Mouse (Mus musculus): ENCODE results near the gene Atxn2l.

Atxn2l gene

DNA sequence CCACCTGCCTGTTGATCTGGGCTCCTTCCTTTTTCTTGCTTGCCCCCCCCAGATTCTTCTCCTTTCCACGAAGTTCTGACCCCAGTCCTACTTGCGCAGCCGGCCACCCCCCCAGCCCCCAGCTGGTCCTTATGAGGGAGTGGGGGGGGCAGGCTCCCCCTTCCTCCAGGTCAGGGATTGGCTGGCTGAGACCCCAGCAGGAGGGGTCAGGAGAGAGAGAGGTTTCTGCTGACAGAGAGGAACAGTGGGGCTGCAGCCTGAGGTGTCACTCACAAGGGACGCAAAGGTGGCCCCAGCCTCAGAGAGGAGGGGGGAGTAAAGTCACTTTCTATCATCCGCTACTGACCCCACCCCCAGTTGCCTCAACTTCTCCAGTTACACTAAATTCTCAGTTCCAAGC, 40.2 kb downstream of the Atxn2l start, which contains the start of gene Atp2a1:
TSS of gene Atp2a1 (minus strand) at position 105 of the 400 bp plus-strand sequence.
- in situ Hi-C loops (cut with MboI, MseI) = no loop called here

DNA sequence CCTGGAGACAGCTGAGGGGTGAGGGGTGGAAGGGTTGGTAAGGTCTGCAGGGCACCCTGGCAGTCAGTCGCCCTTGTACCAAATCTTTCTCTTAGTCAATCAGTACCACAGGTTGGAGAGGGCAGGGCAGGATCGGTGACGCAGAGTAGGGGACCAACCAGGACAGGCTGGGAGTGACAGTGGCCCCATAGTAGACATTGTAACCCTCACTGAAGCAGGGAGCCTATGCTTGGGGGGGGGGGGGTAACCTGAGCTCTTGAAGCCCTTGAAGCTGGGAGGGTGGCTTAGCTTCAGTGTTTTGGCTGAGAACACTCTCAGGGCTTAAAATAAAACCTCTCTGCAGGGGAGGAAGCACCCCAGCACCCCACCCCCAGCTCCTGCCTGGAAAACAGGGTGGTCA, 41.6 kb downstream of the Atxn2l start:
- in situ Hi-C loops (cut with MboI, MseI) = no loop called here

DNA sequence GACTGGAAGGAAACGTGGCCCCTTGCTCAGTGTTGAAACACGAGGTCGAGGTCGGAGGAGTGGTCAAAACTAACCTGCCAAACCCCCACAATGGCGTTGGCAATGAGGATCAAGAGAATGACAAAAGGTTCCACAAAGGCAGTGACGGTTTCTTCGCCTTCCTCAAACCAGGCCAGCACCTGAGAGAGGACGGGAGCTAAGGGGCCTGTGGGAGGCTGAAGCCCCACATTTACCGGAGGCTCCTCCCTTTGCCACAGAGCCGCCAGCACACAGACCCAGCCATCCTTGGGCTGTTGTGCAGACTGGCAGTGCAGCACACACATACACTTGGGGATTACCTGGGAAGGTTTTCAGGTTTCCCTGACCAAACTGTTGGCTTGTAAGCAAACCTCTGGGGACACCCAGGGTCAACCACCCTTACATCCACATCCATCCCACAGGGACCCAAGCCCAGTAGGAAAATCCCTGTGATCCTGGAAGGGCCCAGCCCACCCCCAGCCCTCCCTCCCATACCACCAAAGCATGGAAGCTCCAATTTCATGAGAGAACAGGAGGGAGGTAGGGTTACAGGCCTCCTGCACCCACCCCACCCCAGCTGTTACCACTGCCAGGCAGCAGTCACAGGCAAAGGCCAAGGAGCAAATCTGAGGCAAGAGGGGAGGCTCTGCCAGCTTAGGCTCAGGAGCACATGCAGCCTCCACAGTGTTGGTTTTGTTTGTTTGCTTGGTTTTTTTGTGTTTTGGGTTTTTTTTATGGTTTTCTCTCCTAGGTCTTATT, 42.4 kb downstream of the Atxn2l start:
- in situ Hi-C loops (cut with MboI, MseI) = no loop called here

DNA sequence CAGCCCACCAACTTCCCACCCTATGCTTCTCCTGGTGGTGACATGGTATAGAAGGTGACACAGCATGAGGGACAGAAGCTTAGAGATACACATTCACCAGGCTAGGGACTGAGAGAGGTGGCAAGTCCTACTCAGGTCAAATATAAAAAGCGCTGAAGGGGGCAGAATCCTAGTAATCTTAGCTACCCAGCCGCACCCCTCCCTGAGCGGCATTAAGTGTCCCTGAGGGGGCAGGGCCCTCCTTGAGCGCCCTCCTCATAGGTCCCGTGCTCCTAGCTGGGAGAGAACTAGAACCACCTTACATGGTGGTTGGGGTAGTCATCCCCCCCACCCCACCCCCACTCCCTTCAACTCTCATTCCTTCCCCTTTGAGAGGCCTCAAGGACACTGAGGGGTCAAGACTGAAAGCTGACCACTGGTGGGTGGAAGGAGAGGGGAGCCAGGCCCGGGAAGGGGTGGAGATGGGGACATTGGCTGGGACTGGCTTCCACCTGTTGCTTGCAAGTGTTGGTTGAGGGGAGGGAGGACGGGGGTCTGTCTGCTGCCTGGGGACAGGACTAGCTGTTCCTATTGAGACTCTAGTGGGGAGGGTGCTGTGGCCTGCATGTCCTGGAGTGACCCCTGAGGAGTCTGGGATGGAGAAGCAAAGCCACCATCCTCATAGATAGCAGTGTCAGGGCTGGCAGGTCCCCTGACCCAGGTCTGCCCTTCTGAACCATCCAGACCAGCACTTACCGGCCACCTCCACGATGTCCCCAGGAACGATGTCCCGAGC, 44.2 kb downstream of the Atxn2l start:
- in situ Hi-C loops (cut with MboI, MseI) = no loop called here

DNA sequence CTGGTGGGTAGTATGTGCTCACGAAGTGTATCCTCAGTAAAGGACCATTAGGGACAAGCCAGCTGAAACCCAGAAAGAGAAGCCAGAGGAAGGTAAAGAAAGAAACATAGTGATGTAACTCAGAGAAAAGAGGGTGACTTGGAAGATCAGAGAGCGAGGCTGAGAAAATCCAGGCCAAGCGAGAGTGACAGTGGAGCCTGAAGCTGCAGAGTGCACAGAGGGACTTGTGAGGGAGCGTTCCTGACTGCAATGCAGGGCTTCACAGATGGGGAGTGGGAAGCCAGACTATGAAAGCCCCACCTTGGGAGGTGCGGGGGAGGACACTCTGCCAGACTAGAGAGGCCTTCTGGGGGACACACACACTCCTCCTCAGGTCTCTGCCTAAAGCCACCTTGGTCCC, 45.0 kb downstream of the Atxn2l start:
- in situ Hi-C loops (cut with MboI, MseI) = no loop called here

DNA sequence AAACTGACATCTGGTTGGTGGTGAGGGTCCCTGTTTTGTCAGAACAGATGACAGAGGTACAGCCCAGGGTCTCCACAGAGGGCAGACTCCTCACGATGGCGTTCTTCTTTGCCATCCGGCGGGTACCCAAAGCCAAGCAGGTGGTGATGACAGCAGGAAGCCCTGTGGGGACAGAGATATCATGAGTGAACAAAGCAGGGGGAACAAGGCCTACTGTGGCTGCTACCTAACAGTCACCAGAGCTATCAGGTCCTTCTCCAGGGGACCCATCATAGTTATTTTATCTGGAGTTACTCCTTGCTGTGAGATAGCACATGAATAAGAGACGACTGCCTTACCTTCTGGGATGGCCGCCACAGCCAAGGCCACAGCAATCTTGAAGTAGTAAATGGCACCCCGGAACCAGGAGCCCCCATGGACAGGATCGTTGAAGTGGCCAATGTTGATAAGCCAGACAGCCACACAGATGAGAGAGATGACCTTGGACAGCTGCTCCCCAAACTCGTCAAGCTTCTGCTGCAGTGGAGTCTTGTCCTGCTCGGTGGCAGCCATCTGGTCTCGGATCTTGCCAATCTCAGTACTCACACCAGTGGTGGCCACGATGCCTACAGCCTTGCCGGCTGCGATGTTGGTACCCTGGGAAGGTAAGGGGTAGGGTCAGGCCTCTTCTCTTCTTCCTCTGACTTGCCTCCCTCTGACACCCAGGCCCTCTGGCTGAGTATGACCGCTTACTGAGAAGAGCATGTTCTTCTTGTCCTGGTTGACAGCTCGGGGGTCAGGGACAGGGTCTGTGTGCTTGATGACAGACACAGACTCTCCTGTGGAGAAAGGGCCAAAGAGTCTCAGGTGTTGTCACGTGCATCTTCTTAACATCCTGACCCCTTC, 46.6 kb downstream of the Atxn2l start:
- in situ Hi-C loops (cut with MboI, MseI) = no loop called here

DNA sequence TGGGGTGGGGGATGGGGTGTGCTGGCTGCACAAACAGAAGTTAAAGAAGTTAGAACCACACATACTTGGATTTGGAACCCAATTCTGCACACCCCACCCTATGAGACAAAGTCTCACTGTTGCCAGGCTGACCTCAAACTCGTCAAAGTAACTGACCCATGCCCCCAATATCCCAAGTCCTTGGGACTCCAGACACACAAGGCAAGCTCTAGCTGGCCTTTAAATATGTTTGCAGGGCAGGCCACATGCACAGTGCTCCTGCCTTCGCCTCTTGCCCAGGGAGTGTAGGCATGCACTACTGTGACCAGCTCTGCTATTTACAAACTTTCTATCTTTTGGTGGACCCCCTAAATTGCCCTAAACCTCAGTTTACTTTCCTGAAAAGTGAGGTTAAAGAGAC, 48.0 kb downstream of the Atxn2l start:
- in situ Hi-C loops (cut with MboI, MseI) = no loop called here

DNA sequence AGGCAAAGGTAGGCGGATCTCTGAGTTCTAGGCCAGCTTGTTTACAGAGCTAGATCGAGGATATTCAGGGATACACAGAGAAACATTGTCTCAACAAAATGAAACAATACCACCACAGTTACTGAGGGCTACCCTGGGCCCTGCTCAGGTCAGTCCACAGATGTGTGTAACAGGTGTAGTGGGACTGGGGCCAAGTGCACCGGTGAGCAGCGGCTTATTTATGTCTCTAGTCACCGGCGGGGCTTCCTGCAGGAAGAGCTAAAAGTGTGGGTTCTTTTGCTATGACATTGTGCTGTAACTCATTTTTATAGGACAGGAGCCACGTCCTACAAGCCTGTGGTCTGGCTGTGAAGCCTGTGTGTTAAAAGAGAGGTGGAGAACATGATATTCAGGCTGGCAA, 49.4 kb downstream of the Atxn2l start:
- in situ Hi-C loops (cut with MboI, MseI) = no loop called here

DNA sequence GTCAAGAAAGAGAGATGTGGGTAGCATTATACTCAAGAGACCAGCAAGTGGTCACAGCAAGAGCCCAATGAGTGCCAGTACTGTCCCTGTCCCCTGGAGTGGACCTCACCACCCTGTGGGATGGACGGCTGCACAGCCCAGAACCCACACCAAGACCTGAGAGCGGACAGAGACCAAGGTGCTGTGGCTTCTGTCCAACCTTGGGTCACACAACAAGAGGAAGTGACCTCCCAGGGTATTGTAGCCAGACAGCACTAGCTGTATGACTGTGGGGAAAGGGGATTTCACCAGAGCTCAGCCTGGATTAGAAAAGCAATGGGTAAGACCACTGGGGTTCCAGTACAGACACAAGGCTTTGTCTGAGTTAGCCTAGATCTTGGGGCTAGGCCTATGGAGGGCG, 51.0 kb downstream of the Atxn2l start:
- in situ Hi-C loops (cut with MboI, MseI) = no loop called here

DNA sequence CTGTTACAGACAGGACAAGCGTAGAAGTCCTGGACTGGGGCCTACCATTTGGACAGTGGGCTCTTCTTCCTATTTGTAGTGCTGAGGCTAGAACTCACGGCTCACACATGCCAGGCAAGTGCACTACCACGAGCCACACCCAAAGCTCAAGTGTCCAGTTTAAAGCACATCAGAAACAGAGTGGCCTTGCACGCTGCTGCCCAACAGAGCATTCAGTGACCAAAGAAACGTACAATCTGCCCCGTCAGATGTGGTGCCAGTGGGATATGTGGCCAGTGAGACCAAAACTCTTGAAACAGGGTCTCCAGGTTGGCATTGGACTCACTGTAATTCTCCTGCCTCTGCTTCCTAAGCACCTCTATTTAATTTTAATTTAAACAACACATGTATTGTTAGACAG, 52.6 kb downstream of the Atxn2l start:
- in situ Hi-C loops (cut with MboI, MseI) = no loop called here

DNA sequence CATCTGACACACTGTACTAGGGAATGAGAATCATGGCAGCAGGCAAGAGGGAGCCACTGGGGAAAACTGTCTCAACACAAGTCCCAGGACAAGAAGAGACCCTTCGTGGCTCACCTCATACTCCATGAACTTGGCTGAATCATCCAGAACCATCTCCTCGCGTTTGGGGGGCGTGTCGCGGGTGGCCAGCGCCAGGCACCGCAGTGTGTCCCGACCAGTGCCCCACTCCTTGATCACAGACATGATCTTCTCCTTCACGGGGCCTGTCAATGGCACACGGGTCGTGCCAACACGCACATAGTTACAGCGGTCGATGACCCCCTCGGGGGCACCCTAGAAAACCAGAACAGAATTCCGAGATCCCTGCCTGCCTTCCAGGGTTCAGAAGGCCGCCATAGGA, 53.2 kb downstream of the Atxn2l start:
- in situ Hi-C loops (cut with MboI, MseI) = loop anchor here (5.0 kb wide), 1 partner anchor 62 kb away; no protein-coding TSS in a partner anchor

DNA sequence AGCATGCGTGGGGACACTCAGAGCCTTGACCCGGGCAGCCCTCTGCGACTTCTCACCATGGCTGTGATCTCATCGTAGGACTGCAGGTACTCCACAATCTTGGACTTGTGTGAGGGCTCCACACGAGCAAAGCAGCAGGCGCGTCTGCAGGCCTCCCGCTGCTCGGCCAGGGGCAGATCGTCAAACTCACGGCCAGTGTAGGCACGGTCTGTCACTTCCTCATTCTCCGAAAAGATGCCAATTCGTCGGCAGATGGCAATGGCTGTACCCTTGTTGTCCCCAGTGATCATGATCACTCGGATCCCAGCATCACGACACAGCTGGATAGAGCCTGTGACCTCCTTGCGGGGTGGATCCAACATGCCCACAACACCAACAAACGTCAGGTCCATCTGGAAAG, 54.8 kb downstream of the Atxn2l start:
- in situ Hi-C loops (cut with MboI, MseI) = loop anchor here (5.0 kb wide), 1 partner anchor 64 kb away; no protein-coding TSS in a partner anchor

DNA sequence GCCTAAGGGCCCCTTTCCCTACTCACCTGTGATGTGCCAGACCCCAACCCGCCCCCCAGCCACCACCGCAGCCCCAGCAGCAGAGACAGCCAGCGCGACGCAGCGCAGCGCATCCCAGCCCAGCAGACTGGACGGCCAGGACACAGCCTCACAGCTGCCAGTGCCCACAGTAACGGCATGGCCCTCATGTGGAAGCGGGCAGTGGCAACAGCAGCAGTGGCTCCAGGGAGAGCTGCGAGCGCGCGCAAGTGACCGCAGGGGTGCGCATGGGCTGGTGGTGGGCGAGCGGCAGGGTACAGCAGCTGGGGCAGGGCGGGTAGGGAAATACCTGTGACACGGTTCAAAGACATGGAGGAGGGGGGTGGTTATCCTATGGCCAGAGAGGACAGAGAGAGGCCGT, 57.0 kb downstream of the Atxn2l start:
- in situ Hi-C loops (cut with MboI, MseI) = loop anchor here (5.0 kb wide), 1 partner anchor 66 kb away; no protein-coding TSS in a partner anchor

DNA sequence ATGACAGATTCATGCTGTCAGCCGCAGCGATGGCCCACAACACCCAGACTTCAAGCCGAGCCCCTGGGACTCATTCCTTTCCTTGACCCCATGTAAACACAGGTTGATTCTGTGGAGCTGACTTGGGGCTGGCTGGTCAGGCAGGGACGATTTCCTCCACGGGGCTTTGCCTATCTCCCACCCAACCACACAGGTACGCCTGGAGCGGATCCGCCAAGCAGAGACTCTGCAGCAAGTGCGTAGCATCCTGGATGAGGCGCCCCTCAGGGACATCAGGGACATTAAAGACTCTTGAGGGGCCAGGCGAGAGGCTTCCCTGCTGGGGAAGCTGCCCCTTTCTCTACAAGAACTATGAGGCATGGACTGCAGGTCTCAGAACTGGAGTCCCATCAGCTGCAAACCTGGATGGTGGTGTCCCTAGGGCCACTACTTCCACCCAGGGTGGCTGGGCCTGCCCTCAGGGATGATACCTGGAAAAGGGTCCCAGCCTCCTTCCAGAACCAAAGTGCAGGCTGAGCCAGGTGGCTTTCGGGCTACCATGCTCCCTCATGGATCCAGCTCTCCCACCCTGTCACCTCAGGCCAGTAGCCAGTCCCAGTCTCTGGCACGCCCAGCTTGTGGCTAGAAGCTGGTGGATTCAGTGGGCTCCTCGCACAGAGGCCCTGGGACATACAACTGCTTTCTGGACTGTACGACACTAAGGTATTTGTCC, 58.0 kb downstream of the Atxn2l start:
- in situ Hi-C loops (cut with MboI, MseI) = loop anchor here (5.0 kb wide), 1 partner anchor 67 kb away; no protein-coding TSS in a partner anchor

DNA sequence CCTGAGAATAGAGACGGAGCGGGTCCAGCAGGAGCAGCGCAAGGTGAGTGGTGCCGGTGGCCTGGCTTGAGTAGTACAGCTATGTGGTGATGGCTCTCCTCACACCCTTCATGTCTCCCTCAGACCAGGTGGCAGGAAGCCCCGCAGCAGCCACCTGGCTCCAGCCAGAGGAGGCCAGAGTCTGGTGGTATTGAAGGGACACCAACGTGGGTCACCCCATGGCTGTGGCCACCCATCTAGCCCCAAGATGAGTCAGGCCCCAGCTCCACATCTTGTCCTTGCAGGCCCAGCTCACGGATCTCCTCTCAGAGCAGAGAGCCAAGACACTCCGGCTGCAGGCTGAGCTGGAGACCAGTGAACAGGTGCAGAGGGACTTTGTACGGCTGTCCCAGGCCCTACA, 58.7 kb downstream of the Atxn2l start:
- in situ Hi-C loops (cut with MboI, MseI) = no loop called here

DNA sequence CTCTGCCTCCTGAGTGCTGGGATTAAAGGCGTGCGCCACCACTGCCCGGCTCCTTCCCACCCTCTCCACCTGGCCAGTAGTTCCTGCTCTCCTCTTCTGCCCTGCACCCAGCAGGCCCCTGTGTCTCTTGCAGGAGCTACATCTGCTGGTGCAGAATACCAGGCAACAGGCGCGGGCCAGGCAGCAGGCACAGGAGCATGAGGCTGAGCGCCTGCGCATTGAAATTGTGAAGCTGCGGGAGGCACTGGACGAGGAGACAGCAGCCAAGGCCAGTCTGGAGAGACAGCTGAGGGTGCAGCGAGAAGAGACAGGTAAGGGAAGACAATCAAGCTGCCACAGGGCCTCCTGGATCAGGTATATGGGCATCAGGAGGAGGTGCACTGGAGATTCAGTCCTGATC, 59.2 kb downstream of the Atxn2l start:
- in situ Hi-C loops (cut with MboI, MseI) = no loop called here
